Mouse (Mus musculus) heart, embryonic 15.5 days (tissue): ENCODE data around the gene Plekhj1. TPM values are rescaled to one million over a fixed set of nuclear protein-coding genes. Genes with fewer than 3 reads are reported as not detected.

Experiments
- ATAC-seq: fragments of 200-750 bp; cut with Nextera tagmentation; replicated peaks from 2 replicates; pipeline ENCODE4 v1.8.0; 2017; ENCODE audit warnings: low read depth, moderate TSS enrichment; ENCODE audit not compliant: insufficient number of reproducible peaks, insufficient read depth, low FRiP score
- H3K27ac ChIP-seq: fragments of 300-500 bp; sonication (generic); 2 replicates; pipeline ENCODE4 v1.5.1; 2015; ENCODE audit warnings: mild to moderate bottlenecking, inconsistent platforms
- H3K27me3 ChIP-seq: fragments of 300-500 bp; sonication (generic); 2 replicates; pipeline ENCODE4 v1.6.1; 2015; ENCODE audit warnings: inconsistent platforms
- H3K36me3 ChIP-seq: fragments of 300-500 bp; sonication (generic); 2 replicates; pipeline ENCODE4 v1.6.1; 2015; ENCODE audit warnings: mild to moderate bottlenecking, inconsistent platforms
- H3K4me1 ChIP-seq: fragments of 300-500 bp; sonication (generic); replicated peaks from 2 replicates; pipeline ENCODE4 v1.6.1; 2015; ENCODE audit warnings: inconsistent platforms
- H3K4me2 ChIP-seq: fragments of 300-500 bp; sonication (generic); 2 replicates; pipeline ENCODE4 v1.6.1; 2015; ENCODE audit warnings: inconsistent platforms, mild to moderate bottlenecking, moderate library complexity
- H3K4me3 ChIP-seq: fragments of 300-500 bp; sonication (generic); 2 replicates; pipeline ENCODE4 v1.5.1; 2015; ENCODE audit warnings: mild to moderate bottlenecking, inconsistent platforms
- H3K9ac ChIP-seq: fragments of 300-500 bp; sonication (generic); 2 replicates; pipeline ENCODE4 v1.6.1; 2015; ENCODE audit warnings: mild to moderate bottlenecking, inconsistent platforms
- H3K9me3 ChIP-seq: fragments of 300-500 bp; sonication (generic); replicated peaks from 2 replicates; pipeline ENCODE4 v1.6.1; 2016; ENCODE audit warnings: inconsistent platforms
- whole genome bisulfite sequencing: fragments of 180-500 bp; shearing (Covaris S2); methylation state at CpG from one replicate; pipeline ENCODE4 v1.1.7; 2015; ENCODE audit warnings: mixed read lengths; 5-methylcytosine and 5-hydroxymethylcytosine counted together
- polyA plus RNA-seq: library from polyadenylated mRNA; unstranded; fragments of >200 nt; fragmentation: Nextera tagmentation; extraction: Ambion mirVana; gene quantifications from 2 replicates; pipeline ENCODE4 v1.2.1, GENCODE M21; 2015

Plekhj1 gene
- polyA plus RNA-seq, 1 experiment from 2014 or later = 65.2 TPM

DNA sequence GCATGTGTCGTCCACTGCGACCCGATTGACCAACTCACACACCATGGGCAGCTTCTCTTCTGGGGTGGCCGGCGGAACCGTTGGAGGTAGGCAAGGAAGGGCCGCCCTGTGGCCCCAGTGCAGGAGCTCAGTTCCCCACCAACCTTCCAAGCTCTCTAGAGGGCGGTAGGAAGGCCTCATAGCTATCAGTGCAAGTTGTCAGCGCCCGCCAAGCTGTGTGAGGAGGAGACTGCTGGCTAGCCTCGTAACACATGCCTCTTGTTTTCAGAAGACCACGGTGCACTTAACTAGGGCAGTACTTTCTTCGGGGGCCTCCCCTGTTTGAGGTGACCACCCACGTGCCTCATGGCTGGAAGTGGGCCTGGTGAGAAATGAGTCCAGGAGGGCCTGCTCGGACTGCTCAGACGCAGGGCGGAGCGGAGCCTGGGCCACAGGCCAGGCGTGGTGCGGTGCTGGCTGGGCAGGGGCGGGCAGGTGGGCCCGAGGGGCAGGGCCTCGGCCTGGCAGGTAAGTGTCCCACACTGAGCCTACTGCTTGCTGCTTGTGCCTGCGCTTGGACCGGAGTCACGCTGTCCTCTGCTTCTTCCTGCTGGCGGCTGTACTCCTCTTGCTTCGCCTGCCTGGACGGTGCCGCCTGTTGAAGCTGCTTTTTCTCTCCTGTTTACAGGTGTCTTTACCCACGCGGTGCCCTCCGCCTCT lies 6.8 kb downstream of the Plekhj1 start:
- ATAC-seq = peak; percentile 61; the same call in 1 of the 2 replicates
- Histone ChIP-seq H3K9me3 (no peaks in the 10 kb centered on the region), H3K4me3 (no peak overlapping the region), H3K4me2 (0 out of 2 replicates have a peak overlapping the region, but pooled peaks have one; percentile 1), H3K27ac (peak overlapping the region; percentile 77), H3K9ac (peak overlapping the region; percentile 16; the same call in 1 of the 2 replicates), H3K27me3 (no peaks in the 10 kb centered on the region), H3K4me1 (peaks cover 40% of the 10 kb centered on the region), H3K36me3 (peaks cover 81% of the 10 kb centered on the region)
- WGBS = 54% methylated on average over 33 of the region's 33 CpGs

DNA sequence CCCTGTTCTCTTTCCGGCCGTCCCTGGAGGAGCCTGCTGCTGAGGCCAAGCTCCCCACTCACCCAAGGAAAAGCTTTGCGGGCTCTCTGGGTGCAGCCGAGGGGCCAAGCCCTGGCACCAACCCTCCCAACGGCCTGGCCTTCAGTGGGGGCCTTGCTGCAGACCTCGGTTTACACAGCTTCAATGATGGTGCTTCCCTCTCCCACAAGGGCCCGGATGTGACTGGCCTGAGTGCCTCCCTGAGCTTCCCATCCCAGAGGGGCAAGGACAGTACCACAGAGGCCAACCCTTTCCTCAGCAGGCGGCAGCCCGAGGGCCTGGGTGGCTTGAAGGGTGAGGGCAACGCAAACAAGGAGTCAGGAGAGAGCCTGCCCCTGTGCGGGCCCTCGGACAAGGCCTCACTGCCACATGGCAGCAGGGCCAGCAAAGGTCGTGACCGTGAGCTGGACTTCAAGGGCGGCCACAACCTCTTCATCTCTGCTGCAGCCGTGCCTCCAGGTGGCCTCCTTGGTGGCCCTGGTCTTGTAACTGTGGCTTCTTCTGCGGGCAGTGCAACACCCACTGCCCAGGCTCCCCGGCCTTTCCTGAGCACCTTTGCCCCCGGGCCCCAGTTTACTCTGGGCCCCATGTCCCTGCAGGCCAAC lies 7.5 kb downstream of the Plekhj1 start:
- no peak overlapping the region for H3K4me3 ChIP-seq
- no peak overlapping the region for H3K9ac ChIP-seq
- 72% methylated on average over 19 of the region's 19 CpGs for WGBS
- H3K9me3 ChIP-seq = no peaks in the 10 kb centered on the region
- H3K4me2 ChIP-seq = no peak overlapping the region
- H3K27ac ChIP-seq = peak overlapping the region; percentile 77
- H3K4me1 ChIP-seq = peaks cover 36% of the 10 kb centered on the region
- no peaks in the 10 kb centered on the region for H3K27me3 ChIP-seq
- peaks cover 86% of the 10 kb centered on the region for H3K36me3 ChIP-seq
- no peak for ATAC-seq

DNA sequence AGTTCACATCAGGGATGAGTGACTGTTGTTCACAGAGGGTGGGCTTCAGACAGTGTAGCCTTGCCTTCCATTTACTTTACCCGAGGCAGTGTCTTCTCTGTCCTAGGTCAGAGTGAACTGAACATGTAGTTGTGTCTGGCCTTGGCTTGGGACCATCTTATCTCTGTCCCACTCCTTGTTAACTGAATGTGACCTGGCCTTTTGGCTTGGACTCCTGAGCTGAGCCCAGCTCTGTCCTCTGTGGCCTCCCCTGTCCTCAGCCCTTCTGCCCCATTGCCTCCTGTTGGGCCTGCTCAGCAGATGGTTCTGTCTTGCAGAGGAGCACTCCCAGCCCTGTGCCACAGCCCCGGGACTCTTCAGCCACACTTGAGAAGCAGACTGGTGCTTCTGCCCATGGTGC lies 10.9 kb downstream of the Plekhj1 start:
- peaks cover 27% of the 10 kb centered on the region for H3K4me1 ChIP-seq
- no peak overlapping the region; the same call in 1 of the 2 replicates for H3K27ac ChIP-seq
- H3K9ac ChIP-seq = no peak overlapping the region
- H3K27me3 ChIP-seq = no peaks in the 10 kb centered on the region
- no peak overlapping the region for H3K4me3 ChIP-seq
- peaks cover 92% of the 10 kb centered on the region for H3K36me3 ChIP-seq
- H3K9me3 ChIP-seq = no peaks in the 10 kb centered on the region
- WGBS = 72% methylated on average over 2 of the region's 2 CpGs
- ATAC-seq = no peak
- no peak overlapping the region for H3K4me2 ChIP-seq

DNA sequence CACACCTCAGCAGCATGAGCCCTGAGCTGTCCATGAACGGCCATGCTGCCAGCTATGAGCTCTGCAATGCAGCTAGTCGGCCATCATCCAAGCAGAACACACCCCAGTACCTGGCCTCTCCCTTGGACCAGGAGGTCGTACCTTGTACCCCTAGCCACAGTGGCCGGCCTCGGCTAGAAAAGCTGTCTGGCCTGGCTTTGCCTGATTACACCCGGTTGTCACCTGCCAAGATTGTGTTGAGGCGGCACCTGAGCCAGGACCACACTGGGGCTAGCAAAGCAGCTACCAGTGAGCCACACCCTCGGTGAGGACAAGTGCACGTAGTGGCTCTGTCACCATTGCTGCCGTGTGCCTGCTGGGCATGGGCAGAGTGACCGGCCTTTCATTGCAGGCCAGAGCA lies 12.5 kb downstream of the Plekhj1 start:
- Histone ChIP-seq H3K27me3 (no peaks in the 10 kb centered on the region), H3K9me3 (no peaks in the 10 kb centered on the region), H3K4me2 (no peak overlapping the region), H3K36me3 (peaks cover 96% of the 10 kb centered on the region), H3K27ac (no peak overlapping the region), H3K9ac (no peak overlapping the region), H3K4me1 (peaks cover 12% of the 10 kb centered on the region), H3K4me3 (no peak overlapping the region)
- whole genome bisulfite sequencing = 91% methylated on average over 11 of the region's 11 CpGs
- no peak for ATAC-seq

DNA sequence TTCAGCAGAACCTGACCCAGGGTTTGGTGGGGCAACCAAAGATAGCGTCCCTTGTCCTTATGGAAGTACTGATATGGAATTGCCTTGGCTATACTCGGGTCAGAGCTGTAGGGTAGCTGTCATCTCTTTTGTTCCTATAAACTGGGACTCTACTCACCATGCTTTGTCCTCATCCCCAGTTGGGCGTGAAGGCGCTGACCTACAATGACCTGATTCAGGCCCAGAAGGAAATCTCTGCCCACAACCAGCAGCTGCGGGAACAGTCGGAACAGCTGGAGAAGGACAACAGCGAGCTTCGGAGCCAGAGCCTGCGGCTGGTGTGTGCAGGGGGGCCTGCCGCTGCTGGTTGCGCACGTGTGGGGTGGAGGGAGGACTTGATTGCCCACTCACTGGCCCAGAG lies 13.6 kb downstream of the Plekhj1 start:
- Histone ChIP-seq H3K9me3 (no peaks in the 10 kb centered on the region), H3K36me3 (peaks cover 96% of the 10 kb centered on the region), H3K4me2 (no peak overlapping the region), H3K4me1 (peaks cover 4% of the 10 kb centered on the region), H3K27me3 (no peaks in the 10 kb centered on the region), H3K9ac (no peak overlapping the region), H3K4me3 (no peak overlapping the region), H3K27ac (no peak overlapping the region)
- no peak for ATAC-seq
- 85% methylated on average over 12 of the region's 12 CpGs for WGBS

DNA sequence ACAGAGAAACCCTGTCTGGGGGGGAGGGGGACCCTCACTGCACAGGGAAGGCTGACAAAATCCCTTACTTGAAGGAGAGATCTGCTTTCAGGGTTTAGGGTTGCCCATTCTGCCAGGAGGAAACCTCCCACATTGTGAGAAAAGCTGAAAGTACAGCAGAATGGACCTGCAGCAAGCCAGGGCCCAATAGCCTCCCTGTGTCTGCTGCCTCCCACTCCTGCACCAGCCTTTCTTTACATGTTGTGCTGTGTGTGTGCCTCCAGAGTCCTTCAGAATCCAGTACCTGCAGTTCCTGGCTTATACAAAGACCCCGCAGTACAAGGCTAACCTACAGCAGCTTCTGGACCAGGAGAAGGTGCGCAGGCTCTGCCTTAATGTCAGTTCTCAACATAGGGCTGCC lies 14.1 kb downstream of the Plekhj1 start:
- H3K4me1 ChIP-seq = peaks cover 4% of the 10 kb centered on the region
- no peak overlapping the region for H3K4me3 ChIP-seq
- H3K9me3 ChIP-seq = no peaks in the 10 kb centered on the region
- no peak for ATAC-seq
- H3K27ac ChIP-seq = no peak overlapping the region
- no peak overlapping the region for H3K9ac ChIP-seq
- H3K36me3 ChIP-seq = peaks cover 98% of the 10 kb centered on the region
- H3K4me2 ChIP-seq = no peak overlapping the region
- no peaks in the 10 kb centered on the region for H3K27me3 ChIP-seq
- WGBS = 96% methylated on average over 2 of the region's 2 CpGs

DNA sequence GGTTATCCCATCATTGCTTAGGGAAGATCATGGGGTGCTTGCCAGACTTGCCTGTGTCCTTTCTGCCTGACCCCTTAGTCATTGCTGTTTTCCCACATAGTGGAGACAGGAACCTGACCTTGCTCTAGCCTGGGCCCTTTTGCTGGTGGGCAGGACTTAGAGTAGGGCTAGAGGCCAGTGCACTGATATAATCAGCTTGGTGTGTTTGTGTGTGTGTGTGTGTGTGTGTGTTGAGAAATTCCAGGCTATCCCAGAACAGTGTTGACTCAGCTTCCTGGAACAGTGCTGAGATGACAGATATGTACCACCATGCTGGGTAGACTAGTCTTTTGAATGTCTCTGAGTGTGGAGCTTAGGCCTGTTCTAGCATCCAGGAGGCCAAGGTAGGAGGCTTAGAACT lies 18.9 kb downstream of the Plekhj1 start:
- Histone ChIP-seq H3K36me3 (peaks cover 80% of the 10 kb centered on the region), H3K27me3 (no peaks in the 10 kb centered on the region), H3K4me2 (no peak overlapping the region)

DNA sequence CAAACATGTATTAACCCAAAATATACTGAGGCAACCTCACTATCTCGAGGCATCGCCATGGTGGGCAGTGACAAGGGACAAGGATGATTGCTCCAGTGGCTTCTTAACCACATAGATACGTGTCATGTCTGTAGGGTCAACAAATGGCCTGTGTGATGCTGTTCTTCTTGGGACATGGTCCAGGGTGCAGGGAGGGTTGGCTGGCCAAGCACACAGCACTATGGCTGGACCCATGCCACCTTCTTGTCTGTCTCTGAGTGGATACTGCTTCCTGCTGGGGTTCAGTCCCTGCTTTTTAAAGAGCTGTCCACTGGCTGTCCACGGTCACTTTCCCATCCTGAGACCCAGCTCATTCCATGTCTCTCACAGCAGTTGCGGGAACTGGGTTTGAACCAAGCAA lies 21.3 kb downstream of the Plekhj1 start:
- Histone ChIP-seq H3K4me2 (no peak overlapping the region), H3K36me3 (peaks cover 74% of the 10 kb centered on the region), H3K27me3 (no peaks in the 10 kb centered on the region), H3K27ac (no peak overlapping the region), H3K4me3 (no peak overlapping the region), H3K9me3 (no peaks in the 10 kb centered on the region), H3K9ac (no peak overlapping the region), H3K4me1 (peaks cover 49% of the 10 kb centered on the region)
- ATAC-seq = no peak
- 86% methylated on average over 5 of the region's 5 CpGs for WGBS

More for the DNA sequence above, 18.9 kb downstream of the Plekhj1 start:
- Histone ChIP-seq H3K9me3 (no peaks in the 10 kb centered on the region), H3K9ac (no peak overlapping the region), H3K4me1 (peaks cover 26% of the 10 kb centered on the region), H3K4me3 (no peak overlapping the region), H3K27ac (no peak overlapping the region)
- ATAC-seq = no peak

DNA sequence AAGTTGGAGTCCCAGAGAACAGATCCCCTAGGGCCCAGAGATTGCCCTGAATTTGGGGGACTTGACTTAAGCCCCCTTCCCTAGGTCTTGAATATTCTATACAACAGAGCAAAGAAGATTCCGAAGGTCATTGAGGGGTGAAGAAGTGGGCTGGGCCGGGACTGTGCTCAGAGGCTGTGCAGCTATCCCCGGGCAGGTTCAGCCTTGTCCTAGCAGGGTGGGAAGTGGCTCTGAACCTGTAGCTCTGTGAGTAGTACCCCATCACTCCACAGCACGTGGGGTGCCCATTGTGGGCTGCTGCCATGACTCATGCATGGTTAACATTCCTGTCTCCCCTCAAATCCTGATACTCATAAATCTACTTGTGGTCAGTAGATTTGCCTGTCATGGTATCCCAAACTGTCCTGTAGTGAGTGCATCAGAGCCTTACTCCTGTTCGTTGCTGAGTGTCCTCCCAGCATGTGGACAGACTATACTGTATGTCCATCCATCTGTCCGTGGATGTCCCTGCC lies 22.0 kb downstream of the Plekhj1 start:
- H3K27ac ChIP-seq = peak overlapping the region; percentile 54

DNA sequence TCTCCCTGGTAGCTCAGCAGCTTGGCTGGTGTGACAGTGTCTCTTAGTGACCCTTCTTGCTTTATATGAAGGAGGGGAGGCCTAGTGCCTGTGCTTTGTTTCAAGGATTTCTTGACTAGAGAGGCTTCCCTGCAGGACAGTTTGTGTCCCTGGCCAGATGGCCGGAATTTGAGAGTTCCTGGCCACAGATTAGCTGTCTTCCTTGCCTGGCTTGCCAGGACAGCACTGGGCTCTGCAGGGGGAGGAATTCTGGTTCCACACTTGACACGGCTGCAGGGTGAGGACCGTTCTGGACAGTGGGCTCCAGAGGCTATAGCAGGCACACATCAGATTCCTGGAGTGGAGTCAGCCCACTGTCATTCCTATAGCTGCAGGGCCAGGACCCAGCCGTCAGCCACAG lies 22.7 kb downstream of the Plekhj1 start:
- no peak overlapping the region for H3K4me2 ChIP-seq
- H3K9me3 ChIP-seq = no peaks in the 10 kb centered on the region
- 50% methylated on average over 4 of the region's 4 CpGs for WGBS
- no peak overlapping the region for H3K4me3 ChIP-seq
- no peaks in the 10 kb centered on the region for H3K27me3 ChIP-seq
- ATAC-seq = no peak
- peaks cover 49% of the 10 kb centered on the region for H3K4me1 ChIP-seq
- peaks cover 73% of the 10 kb centered on the region for H3K36me3 ChIP-seq
- H3K27ac ChIP-seq = peak overlapping the region; percentile 54
- peak overlapping the region; percentile 13; the same call in 1 of the 2 replicates for H3K9ac ChIP-seq

More for the DNA sequence above, 22.0 kb downstream of the Plekhj1 start:
- Histone ChIP-seq H3K9me3 (no peaks in the 10 kb centered on the region), H3K4me2 (no peak overlapping the region), H3K4me1 (peaks cover 49% of the 10 kb centered on the region), H3K36me3 (peaks cover 73% of the 10 kb centered on the region), H3K9ac (no peak overlapping the region), H3K4me3 (no peak overlapping the region), H3K27me3 (no peaks in the 10 kb centered on the region)
- 74% methylated on average over 6 of the region's 6 CpGs for WGBS
- ATAC-seq = no peak

DNA sequence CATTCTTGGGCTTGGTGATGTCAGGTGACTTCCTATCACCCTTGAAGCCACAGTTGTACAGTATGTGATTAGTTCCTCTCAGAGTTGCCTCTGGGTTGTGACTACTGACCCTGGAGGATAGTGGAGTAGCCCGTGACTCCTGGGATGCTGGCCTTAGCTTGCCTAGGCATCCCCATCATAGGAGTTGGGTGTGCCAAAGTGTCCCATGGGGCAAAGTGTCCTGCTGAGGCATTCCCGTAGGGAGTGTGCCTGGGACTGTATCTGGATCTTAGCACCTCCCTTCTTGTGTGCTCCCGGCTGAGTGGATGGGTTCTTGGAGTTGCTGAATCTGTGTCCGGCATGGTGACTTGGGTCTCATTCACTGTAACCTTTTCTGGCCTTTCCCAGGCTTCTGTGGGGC lies 23.4 kb downstream of the Plekhj1 start:
- no peaks in the 10 kb centered on the region for H3K27me3 ChIP-seq
- H3K9ac ChIP-seq = no peak overlapping the region; the same call in 1 of the 2 replicates
- H3K4me2 ChIP-seq = no peak overlapping the region
- no peaks in the 10 kb centered on the region for H3K9me3 ChIP-seq
- WGBS = 50% methylated on average over 4 of the region's 4 CpGs
- peaks cover 49% of the 10 kb centered on the region for H3K4me1 ChIP-seq
- peak overlapping the region; percentile 54 for H3K27ac ChIP-seq
- H3K4me3 ChIP-seq = no peak overlapping the region
- peaks cover 73% of the 10 kb centered on the region for H3K36me3 ChIP-seq
- peak; percentile 8 for ATAC-seq
